Mouse (Mus musculus): ENCODE data around the gene Abhd6. TPM values are rescaled to one million over a fixed set of nuclear protein-coding genes. Genes with fewer than 3 reads are reported as not detected.
A peak's percentile ranks its signal among the peaks of the same experiment; 100 is the strongest.

The Abhd6 gene
- polyA plus RNA-seq, 2 experiments = 3.4 to 9.2 TPM

GRCm38 (mm10) chr14:8080165-8080679 is 77.5 kb downstream of the Abhd6 start, which contains the start of gene Rpp14:
TSS of gene Rpp14 (plus strand) at chr14:8080367.
- peaks cover 6 to 21% of the 10 kb centered on the region in 2 experiments; a peak in 3 of 4 replicates for H3K4me1 ChIP-seq (replicated peaks; ENCODE audit: control insufficient read depth in 2 of 2, insufficient read depth in 2 of 2, low read length in 1 of 2)
- peak within 1 kb of the TSS; percentile 89 for H3K9ac ChIP-seq (replicated peaks)
- peak within 1 kb of the TSS; percentile 77 to 88 for H3K4me3 ChIP-seq (ENCODE audit: insufficient read depth in 1 of 2, low read depth in 2 of 2, low read length in 2 of 2)
- DNase-seq (ENCODE audit: low read depth in 3 of 3, low spot score in 3 of 3) = peak; percentile 83 to 89 (median 83)
- WGBS (ENCODE audit: insufficient replicate concordance) = under 1% methylated on average over 47 of the region's 47 CpGs
- no peaks in the 10 kb centered on the region for H3K27me3 ChIP-seq (ENCODE audit: control insufficient read depth, insufficient read depth, low read length)
- H3K27ac ChIP-seq = peak within 1 kb of the TSS; percentile 86
- no peak for TF ChIP-seq EP300 (IDR thresholded peaks at IDR 0.05; ENCODE audit: low read depth)
- peak; percentile 99 for TF ChIP-seq CTCF (IDR thresholded peaks at IDR 0.05; ENCODE audit: low read depth)
- peak within 1 kb of the TSS; percentile 87 for H3K4me2 ChIP-seq (ENCODE audit: low read depth)
- no peaks in the 10 kb centered on the region for H3K9me3 ChIP-seq (ENCODE audit: control insufficient read depth, low read length)
- peaks cover 10% of the 10 kb centered on the region for H3K36me3 ChIP-seq (replicated peaks; ENCODE audit: control insufficient read depth, insufficient read depth, low read depth)
- ATAC-seq (ENCODE audit: insufficient read depth) = peak; percentile 94

DNA sequence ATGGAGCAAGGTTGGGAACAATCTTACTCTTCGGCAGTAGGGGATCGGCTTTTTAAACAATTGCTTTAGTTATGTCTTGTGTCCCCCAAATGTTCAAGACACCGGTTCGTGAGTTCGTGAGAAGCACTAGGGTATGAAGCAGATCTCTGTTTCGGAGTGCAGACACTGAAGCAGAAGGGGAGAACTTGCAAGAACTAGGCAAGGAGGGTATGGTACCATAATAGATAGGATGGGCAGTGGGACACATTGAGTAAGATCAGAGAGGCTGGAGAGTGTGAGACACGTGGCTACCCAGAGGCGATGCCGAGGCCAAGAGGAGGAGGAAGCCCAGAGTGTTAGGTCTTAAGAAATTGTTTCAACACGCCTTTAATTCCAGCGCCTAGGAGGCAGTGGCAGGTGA is 78.0 kb downstream of the Abhd6 start:
- TF ChIP-seq EP300 (IDR thresholded peaks at IDR 0.05; ENCODE audit: low read depth) (no peak), CTCF (IDR thresholded peaks at IDR 0.05; ENCODE audit: low read depth) (no peak)
- Histone ChIP-seq H3K9ac (replicated peaks) (peak overlapping the region; percentile 89), H3K9me3 (ENCODE audit: control insufficient read depth, low read length) (no peaks in the 10 kb centered on the region), H3K36me3 (replicated peaks; ENCODE audit: control insufficient read depth, insufficient read depth, low read depth) (peaks cover 12% of the 10 kb centered on the region), H3K27me3 (ENCODE audit: control insufficient read depth, insufficient read depth, low read length) (no peaks in the 10 kb centered on the region), H3K4me1 (replicated peaks; ENCODE audit: control insufficient read depth in 2 of 2, insufficient read depth in 2 of 2, low read length in 1 of 2) (peaks cover 6 to 17% of the 10 kb centered on the region in 2 experiments; a peak in 3 of 4 replicates), H3K4me3 (ENCODE audit: insufficient read depth in 1 of 2, low read depth in 2 of 2, low read length in 2 of 2) (peak overlapping the region; percentile 77 to 88), H3K27ac (peak overlapping the region; percentile 86), H3K4me2 (ENCODE audit: low read depth) (peak overlapping the region; percentile 87)
- peak; percentile 42; the same call in 1 of the 2 replicates for ATAC-seq (ENCODE audit: insufficient read depth)
- no peak for DNase-seq (ENCODE audit: low read depth in 3 of 3, low spot score in 3 of 3)
- WGBS (ENCODE audit: insufficient replicate concordance) = 3% methylated on average over 11 of the region's 11 CpGs

DNA sequence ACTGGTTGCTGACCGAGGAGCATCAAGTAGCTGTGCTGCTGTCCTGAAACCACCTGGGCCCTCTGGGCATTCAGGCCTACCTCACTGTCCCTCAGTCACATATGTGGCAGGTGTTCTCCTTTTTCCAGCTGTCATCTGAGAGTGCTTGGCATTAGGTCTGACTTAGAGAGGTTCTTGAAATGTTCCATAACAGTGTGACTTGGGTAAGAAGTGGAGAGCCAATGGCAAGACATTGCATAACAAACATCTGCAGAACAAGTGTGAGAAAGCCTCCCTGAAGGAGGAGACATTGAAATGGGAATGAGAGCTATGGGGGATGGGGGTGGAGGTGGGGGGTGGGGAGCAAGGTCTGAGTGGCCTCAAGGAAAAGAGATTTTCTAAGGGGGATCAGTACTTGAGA is 80.2 kb downstream of the Abhd6 start:
- WGBS (ENCODE audit: insufficient replicate concordance) = 85% methylated on average over 1 of the region's 1 CpGs
- no peak for ATAC-seq (ENCODE audit: insufficient read depth)

GRCm38 (mm10) chr14:8089016-8089415 is 86.3 kb downstream of the Abhd6 start:
- H3K27me3 ChIP-seq (ENCODE audit: control insufficient read depth, insufficient read depth, low read length) = no peaks in the 10 kb centered on the region
- no peak overlapping the region for H3K4me3 ChIP-seq (ENCODE audit: insufficient read depth in 1 of 2, low read depth in 2 of 2, low read length in 2 of 2)
- TF ChIP-seq EP300 (IDR thresholded peaks at IDR 0.05; ENCODE audit: low read depth) = no peak
- TF ChIP-seq CTCF (IDR thresholded peaks at IDR 0.05; ENCODE audit: low read depth) = no peak
- peaks cover 30% of the 10 kb centered on the region for H3K36me3 ChIP-seq (replicated peaks; ENCODE audit: control insufficient read depth, insufficient read depth, low read depth)
- no peak overlapping the region for H3K27ac ChIP-seq
- no peak overlapping the region for H3K9ac ChIP-seq (replicated peaks)
- peaks cover 0 to 5% of the 10 kb centered on the region in 2 experiments; a peak in 2 of 4 replicates for H3K4me1 ChIP-seq (replicated peaks; ENCODE audit: control insufficient read depth in 2 of 2, insufficient read depth in 2 of 2, low read length in 1 of 2)
- H3K9me3 ChIP-seq (ENCODE audit: control insufficient read depth, low read length) = no peaks in the 10 kb centered on the region
- DNase-seq (ENCODE audit: low read depth in 3 of 3, low spot score in 3 of 3) (no peak), ATAC-seq (ENCODE audit: insufficient read depth) (no peak)
- WGBS (ENCODE audit: insufficient replicate concordance) = 68% methylated on average over 2 of the region's 2 CpGs
- no peak overlapping the region for H3K4me2 ChIP-seq (ENCODE audit: low read depth)

More for the DNA sequence above, 80.2 kb downstream of the Abhd6 start:
- no peak overlapping the region for H3K9ac ChIP-seq (replicated peaks)
- TF ChIP-seq CTCF (IDR thresholded peaks at IDR 0.05; ENCODE audit: low read depth) (no peak), EP300 (IDR thresholded peaks at IDR 0.05; ENCODE audit: low read depth) (no peak)
- H3K27me3 ChIP-seq (ENCODE audit: control insufficient read depth, insufficient read depth, low read length) = no peaks in the 10 kb centered on the region
- no peak overlapping the region for H3K27ac ChIP-seq
- H3K4me3 ChIP-seq (ENCODE audit: insufficient read depth in 1 of 2, low read depth in 2 of 2, low read length in 2 of 2) = no peak overlapping the region
- no peaks in the 10 kb centered on the region for H3K9me3 ChIP-seq (ENCODE audit: control insufficient read depth, low read length)
- H3K36me3 ChIP-seq (replicated peaks; ENCODE audit: control insufficient read depth, insufficient read depth, low read depth) = peaks cover 12% of the 10 kb centered on the region
- H3K4me1 ChIP-seq (replicated peaks; ENCODE audit: control insufficient read depth in 2 of 2, insufficient read depth in 2 of 2, low read length in 1 of 2) = peaks cover 6 to 15% of the 10 kb centered on the region in 2 experiments; a peak in 3 of 4 replicates
- no peak for DNase-seq (ENCODE audit: low read depth in 3 of 3, low spot score in 3 of 3)
- no peak overlapping the region for H3K4me2 ChIP-seq (ENCODE audit: low read depth)

DNA sequence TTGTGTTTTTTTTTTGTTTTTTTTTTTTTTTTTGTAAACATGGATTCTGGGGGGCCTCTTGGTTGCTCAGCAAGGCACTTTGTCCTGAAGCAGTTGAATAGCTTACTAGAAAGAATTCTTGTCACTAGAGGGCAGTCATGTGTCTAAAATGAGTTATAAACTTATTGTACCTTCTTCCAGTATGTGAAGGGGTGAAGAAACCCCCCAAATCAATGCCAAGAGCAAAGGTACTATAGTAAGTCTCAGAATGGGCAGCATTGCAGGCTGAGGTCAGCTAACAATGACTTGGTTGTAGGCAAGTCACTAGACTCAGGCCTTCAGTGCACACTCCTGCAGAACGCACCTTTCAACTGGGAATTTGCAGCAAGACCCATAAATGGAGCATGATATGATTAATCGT is 89.9 kb downstream of the Abhd6 start:
- peak; percentile 26; the same call in 1 of the 2 replicates for TF ChIP-seq CTCF (IDR thresholded peaks at IDR 0.05; ENCODE audit: low read depth)
- no peak for TF ChIP-seq EP300 (IDR thresholded peaks at IDR 0.05; ENCODE audit: low read depth)
- Histone ChIP-seq H3K4me1 (replicated peaks; ENCODE audit: control insufficient read depth in 2 of 2, insufficient read depth in 2 of 2, low read length in 1 of 2) (peaks cover 0 to 7% of the 10 kb centered on the region in 2 experiments; a peak in 3 of 4 replicates), H3K9ac (replicated peaks) (no peak overlapping the region), H3K9me3 (ENCODE audit: control insufficient read depth, low read length) (no peaks in the 10 kb centered on the region), H3K4me3 (ENCODE audit: insufficient read depth in 1 of 2, low read depth in 2 of 2, low read length in 2 of 2) (no peak overlapping the region), H3K27me3 (ENCODE audit: control insufficient read depth, insufficient read depth, low read length) (no peaks in the 10 kb centered on the region), H3K36me3 (replicated peaks; ENCODE audit: control insufficient read depth, insufficient read depth, low read depth) (peaks cover 19% of the 10 kb centered on the region), H3K27ac (no peak overlapping the region), H3K4me2 (ENCODE audit: low read depth) (no peak overlapping the region)
- no peak for ATAC-seq (ENCODE audit: insufficient read depth)
- WGBS (ENCODE audit: insufficient replicate concordance) = 78% methylated on average over 2 of the region's 2 CpGs
- no peak for DNase-seq (ENCODE audit: low read depth in 3 of 3, low spot score in 3 of 3)

Measured in liver, embryonic 14.5 days (tissue).